Mouse (Mus musculus): ENCODE data around the gene Zfp518a.

DNA sequence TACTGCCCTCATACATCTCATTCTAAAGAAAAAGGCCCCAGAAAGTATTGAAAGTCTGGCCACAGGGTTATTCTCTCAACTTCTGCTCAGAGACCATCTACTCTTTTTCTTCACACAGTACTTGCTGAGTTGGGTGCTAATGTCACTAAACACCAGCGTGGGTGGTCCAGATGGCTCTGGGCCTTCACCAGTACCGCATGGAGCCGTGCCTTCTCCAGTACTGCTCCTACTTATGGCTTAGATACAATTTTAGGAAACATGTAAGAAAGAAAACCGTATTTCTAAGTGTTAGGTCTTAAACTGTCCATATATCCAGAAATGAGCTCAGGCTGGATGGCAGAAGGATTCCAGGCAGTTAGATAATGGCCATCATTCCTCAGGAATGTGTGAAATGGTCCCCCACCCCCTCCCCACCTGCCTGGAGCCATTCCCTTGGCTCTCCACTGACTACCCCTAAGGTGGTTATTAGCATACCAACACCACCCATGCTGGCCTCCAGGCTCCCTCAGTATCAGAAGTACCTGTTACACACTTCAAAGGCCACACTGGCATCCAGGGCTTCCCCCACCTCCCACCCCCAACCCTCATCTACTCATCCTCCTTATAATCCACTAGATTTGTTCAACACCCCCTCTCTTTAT is 52.6 kb downstream of the Zfp518a start:
- TF ChIP-seq POLR2A (IDR thresholded peaks at IDR 0.05; ENCODE audit: insufficient read depth, low read depth, low read length) (no peak), EP300 (IDR thresholded peaks at IDR 0.05; ENCODE audit: insufficient read depth, low read depth, low read length) (no peak), CTCF (IDR thresholded peaks at IDR 0.05) (no peak)

All from heart, adult 2 months (tissue).